Mouse (Mus musculus): ENCODE measurements at regions not wholly inside any gene's neighbourhood (a gene's known extent, or its start where the extent isn't known, plus 50 kb on each side); places are given as distances from the start of the nearest gene placed in this dataset.

GRCm38 (mm10) chr10:8023741-8024140 is 67.7 kb upstream of the Tab2 start:
- no peak for DNase-seq (ENCODE audit: extremely low spot score in 1 of 2, low spot score in 1 of 2)

DNA sequence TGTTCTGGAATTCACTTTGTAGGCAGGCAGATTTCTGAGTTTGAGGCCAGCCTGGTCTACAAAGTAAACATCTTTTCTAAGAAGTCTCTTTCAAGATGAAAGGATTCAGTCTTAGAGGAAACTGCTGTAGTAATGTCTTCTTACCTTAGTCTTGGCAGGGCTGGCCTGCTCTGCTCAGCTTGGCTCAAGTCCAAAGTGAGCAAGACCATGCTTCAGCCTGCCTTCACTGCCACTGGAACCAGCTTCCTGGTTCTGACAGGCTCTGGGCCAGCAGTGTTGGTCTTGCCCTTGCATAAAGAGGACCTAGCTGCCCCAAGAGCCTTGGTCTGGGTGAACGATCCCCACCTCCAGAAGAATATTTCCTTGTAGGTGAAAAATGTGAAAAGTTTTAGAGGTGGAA is 65.9 kb upstream of the Tab2 start:
- no peak for DNase-seq (ENCODE audit: extremely low spot score in 1 of 2, low spot score in 1 of 2)

DNA sequence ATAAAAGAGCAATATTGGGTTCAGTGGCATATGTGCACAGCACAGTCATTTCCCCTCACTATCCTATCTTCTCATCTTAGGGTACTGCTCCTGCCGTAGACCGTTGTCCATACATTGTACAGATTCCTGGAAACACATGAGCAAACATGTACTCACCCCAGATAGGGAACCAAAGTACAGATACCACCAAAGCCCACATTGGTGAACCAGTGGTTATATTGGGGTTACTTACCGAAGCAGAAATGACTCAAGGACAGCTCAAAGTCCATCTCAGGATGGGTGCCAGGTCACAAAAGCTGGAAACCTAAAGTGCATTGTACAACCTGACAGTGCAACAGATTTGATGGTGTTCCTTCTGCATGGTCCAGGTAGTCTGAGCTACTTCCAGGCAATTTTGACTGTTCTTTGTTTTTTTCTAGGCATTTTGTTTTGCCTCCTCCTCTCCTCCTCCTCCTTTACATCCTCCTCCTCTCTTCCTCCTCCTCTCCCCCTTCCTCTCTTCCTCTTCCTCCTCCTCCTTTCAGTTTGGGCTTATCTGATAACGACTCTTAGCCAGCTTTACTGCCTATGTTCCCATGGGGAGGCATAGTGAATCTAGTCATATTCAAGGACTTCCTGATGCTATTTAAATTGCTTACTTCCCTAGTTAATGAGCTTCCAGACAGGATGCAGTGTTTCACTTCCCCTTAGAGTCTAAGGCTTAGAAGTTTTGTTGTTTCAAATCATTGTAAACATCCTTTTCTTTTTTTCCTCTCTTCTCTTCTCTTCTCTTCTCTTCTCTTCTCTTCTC is 65.1 kb upstream of the Tab2 start:
- no peak for DNase-seq (ENCODE audit: extremely low spot score in 1 of 2, low spot score in 1 of 2)

GRCm38 (mm10) chr10:8020113-8020512 is 64.1 kb upstream of the Tab2 start:
- DNase-seq (ENCODE audit: extremely low spot score in 1 of 2, low spot score in 1 of 2): no peak

- no peak for DNase-seq (ENCODE audit: extremely low spot score in 1 of 2, low spot score in 1 of 2)
Measured at GRCm38 (mm10) chr10:8018229-8019026, 62.4 kb upstream of the Tab2 start.

DNA sequence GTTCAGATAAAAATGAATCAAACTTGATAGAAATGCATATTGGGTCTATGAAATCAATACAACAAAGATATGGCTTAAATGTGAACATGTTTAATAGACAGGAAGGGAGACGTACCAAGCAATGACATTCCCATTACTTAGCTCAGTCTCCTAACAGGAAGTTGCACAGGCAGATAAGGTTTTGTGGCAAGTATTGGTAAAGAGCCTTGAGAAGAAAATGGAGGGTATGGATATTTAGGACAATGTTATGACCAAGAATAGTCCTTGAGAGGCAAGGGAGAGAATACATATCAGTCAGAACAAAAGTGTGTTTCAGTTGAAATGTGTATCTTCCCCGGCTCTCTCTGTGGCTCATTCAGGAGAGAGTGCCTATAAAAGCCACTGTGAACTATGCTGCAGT is 60.7 kb upstream of the Tab2 start:
- DNase-seq (ENCODE audit: extremely low spot score in 1 of 2, low spot score in 1 of 2): no peak

DNA sequence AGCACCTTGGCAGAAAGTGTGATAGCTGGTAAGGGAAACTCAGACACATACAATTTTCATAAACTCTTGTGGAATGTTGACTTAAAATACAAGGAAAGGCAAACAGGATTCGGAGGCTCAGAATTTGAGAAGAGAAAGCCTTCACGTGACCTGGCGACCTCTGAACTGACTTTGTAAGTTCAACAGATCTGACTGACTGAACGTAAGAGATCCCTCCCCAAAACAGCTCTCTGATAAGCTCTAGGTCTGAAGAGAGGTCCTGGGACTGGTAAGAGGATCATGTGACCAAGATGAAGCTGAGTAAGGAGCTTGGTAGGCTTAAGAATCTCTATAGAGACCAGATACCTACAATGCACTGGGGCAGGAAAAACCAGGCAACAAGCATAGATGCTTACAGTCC is 55.7 kb upstream of the Tab2 start:
- DNase-seq (ENCODE audit: extremely low spot score in 1 of 2, low spot score in 1 of 2): no peak

- no peak for DNase-seq (ENCODE audit: extremely low spot score in 1 of 2, low spot score in 1 of 2)
Measured at GRCm38 (mm10) chr10:8011138-8011537, 55.1 kb upstream of the Tab2 start.

DNA sequence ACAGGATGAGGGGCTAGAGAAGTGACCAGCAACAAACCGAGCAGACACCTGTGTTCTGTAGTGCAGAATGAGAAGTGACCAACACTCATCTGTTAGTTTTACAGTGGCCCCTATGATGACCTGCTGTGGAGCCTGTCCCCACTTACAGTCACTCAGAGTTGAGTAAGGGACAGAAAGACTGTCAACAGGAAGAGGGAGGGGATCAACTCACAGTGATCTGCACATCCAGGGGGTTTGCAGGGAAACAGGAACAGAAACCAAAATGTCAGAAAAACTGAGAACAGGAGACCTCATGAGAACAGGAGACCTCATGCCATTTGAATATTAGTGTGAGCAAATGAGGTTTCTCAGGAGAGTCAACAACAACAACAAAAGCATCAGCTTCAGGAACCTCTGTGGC is 53.8 kb upstream of the Tab2 start:
- DNase-seq (ENCODE audit: extremely low spot score in 1 of 2, low spot score in 1 of 2): no peak

- DNase-seq (ENCODE audit: extremely low spot score in 1 of 2, low spot score in 1 of 2): no peak
Measured at GRCm38 (mm10) chr10:8007990-8008368, 51.9 kb upstream of the Tab2 start.

GRCm38 (mm10) chr10:8007286-8007989 is 51.4 kb upstream of the Tab2 start:
- no peak for DNase-seq (ENCODE audit: extremely low spot score in 1 of 2, low spot score in 1 of 2)
